Mouse (Mus musculus) embryonic fibroblast, embryonic 13.5 days (primary cell): Measurements from ENCODE around the gene Acin1.

Experiments
- CTCF ChIP-seq: IDR thresholded peaks from 2 replicates; pipeline ENCODE4 v1.5.1; 2011; ENCODE audit warnings: mild to moderate bottlenecking, control low read depth, low read length, moderate library complexity, borderline replicate concordance; ENCODE audit not compliant: insufficient read depth
- POLR2A ChIP-seq: IDR thresholded peaks from 2 replicates; pipeline ENCODE4 v1.6.1; 2011; ENCODE audit warnings: low read depth, mild to moderate bottlenecking, control low read depth, low read length, moderate library complexity

DNA sequence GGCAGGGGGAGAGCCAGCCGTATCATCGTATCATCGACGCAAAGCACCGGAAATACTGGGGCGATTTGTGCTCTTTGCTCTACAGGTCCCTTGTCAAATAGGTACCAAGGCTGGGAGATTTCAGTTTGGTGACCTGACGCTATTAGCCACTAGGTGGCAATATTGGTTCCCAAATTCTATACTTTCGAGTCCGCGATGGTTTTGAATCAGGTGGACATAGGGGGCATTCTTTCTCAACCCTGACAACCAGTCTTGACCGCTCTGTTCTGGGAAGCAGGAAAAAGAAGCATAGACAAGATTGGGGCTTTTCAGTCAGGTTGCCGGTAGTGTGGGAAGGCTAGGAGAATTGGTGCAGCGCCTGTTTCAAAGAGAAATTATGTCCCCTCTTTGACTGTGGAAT lies 27.4 kb upstream of the Acin1 start:
- TF ChIP-seq CTCF (0 out of 2 replicates have a peak, but pooled peaks have one; percentile 0), POLR2A (no peak)
